Mouse (Mus musculus) limb, embryonic 11.5 days (tissue): ENCODE results near the gene Akap2. TPM values are rescaled to one million over a fixed set of nuclear protein-coding genes. Genes with fewer than 3 reads are reported as not detected.

ENCODE experiments used
- ATAC-seq: fragments of 200-750 bp; cut with Nextera tagmentation; 2 replicates; pipeline ENCODE4 v1.8.0; 2017; ENCODE audit warnings: low read depth; ENCODE audit not compliant: insufficient number of reproducible peaks, low FRiP score, low TSS enrichment
- DNase-seq: peaks from one replicate; pipeline ENCODE4 v3.0.0-alpha.2; 2015; ENCODE audit warnings: low spot score
- H3K27ac ChIP-seq: fragments of 300-500 bp; sonication (generic); replicated peaks from 2 replicates; pipeline ENCODE4 v1.5.1; 2014; ENCODE audit warnings: low read depth, mild to moderate bottlenecking, low read length
- H3K27me3 ChIP-seq: fragments of 300-500 bp; sonication (generic); 2 replicates; pipeline ENCODE4 v1.6.1; 2014; ENCODE audit warnings: mild to moderate bottlenecking, low read length, mixed read lengths; ENCODE audit not compliant: control insufficient read depth, insufficient read depth
- H3K36me3 ChIP-seq: fragments of 300-500 bp; sonication (generic); 2 replicates; pipeline ENCODE4 v1.6.1; 2014; ENCODE audit warnings: mild to moderate bottlenecking, low read length, moderate library complexity, mixed read lengths; ENCODE audit not compliant: control insufficient read depth, insufficient read depth
- H3K4me1 ChIP-seq: fragments of 300-500 bp; sonication (generic); 2 replicates; pipeline ENCODE4 v1.6.1; 2014; ENCODE audit warnings: low read length, mixed read lengths; ENCODE audit not compliant: control insufficient read depth, insufficient read depth
- H3K4me2 ChIP-seq: fragments of 300-500 bp; sonication (generic); 2 replicates; pipeline ENCODE4 v1.6.1; 2014; ENCODE audit warnings: low read depth, mild to moderate bottlenecking, moderate library complexity; ENCODE audit not compliant: severe bottlenecking
- H3K4me3 ChIP-seq: fragments of 300-500 bp; sonication (generic); 2 replicates; pipeline ENCODE4 v1.5.1; 2014; ENCODE audit warnings: low read depth, low read length
- H3K9ac ChIP-seq: fragments of 300-500 bp; sonication (generic); 2 replicates; pipeline ENCODE4 v1.6.1; 2014; ENCODE audit warnings: mild to moderate bottlenecking, low read length
- H3K9me3 ChIP-seq: fragments of 300-500 bp; sonication (generic); 2 replicates; pipeline ENCODE4 v1.6.1; 2016; ENCODE audit warnings: low read length; ENCODE audit not compliant: control insufficient read depth
- WGBS: fragments of 180-500 bp; shearing (Covaris S2); extraction: QIAGEN DNeasy Blood & Tissue Kit; methylation state at CpG from one replicate; pipeline ENCODE4 v1.1.7; 2014; 5-methylcytosine and 5-hydroxymethylcytosine counted together
- polyA plus RNA-seq: library from polyadenylated mRNA; unstranded; fragments of >200 nt; fragmentation: Nextera tagmentation; extraction: Ambion mirVana; gene quantifications from 2 replicates; pipeline ENCODE4 v1.2.1, GENCODE M21; 2014

The Akap2 gene
- polyA plus RNA-seq, 1 experiment from 2014 or later = 32.8 TPM

- no peaks in the 10 kb centered on the region for H3K27me3 ChIP-seq
- H3K27ac ChIP-seq = no peak overlapping the region
- DNase-seq = no peak
- no peak overlapping the region for H3K4me2 ChIP-seq
- H3K9me3 ChIP-seq = no peaks in the 10 kb centered on the region
- H3K4me3 ChIP-seq = no peak overlapping the region
- no peaks in the 10 kb centered on the region for H3K36me3 ChIP-seq
- no peak overlapping the region for H3K9ac ChIP-seq
- no peak for ATAC-seq
- no peaks in the 10 kb centered on the region for H3K4me1 ChIP-seq
- WGBS = 87% methylated on average over 11 of the region's 11 CpGs
Measured at GRCm38 (mm10) chr4:57730801-57731598, 13.5 kb downstream of the Akap2 start.

GRCm38 (mm10) chr4:57732351-57732750 lies 14.9 kb downstream of the Akap2 start:
- H3K4me1 ChIP-seq = peaks cover 3% of the 10 kb centered on the region; the same call in 1 of the 2 replicates
- H3K9me3 ChIP-seq = no peaks in the 10 kb centered on the region
- no peaks in the 10 kb centered on the region for H3K27me3 ChIP-seq
- no peak overlapping the region for H3K4me3 ChIP-seq
- ATAC-seq (no peak), DNase-seq (no peak)
- 86% methylated on average over 5 of the region's 5 CpGs for WGBS
- H3K27ac ChIP-seq = no peak overlapping the region
- no peaks in the 10 kb centered on the region for H3K36me3 ChIP-seq
- H3K4me2 ChIP-seq = no peak overlapping the region
- H3K9ac ChIP-seq = no peak overlapping the region

GRCm38 (mm10) chr4:57733445-57733844 lies 16.0 kb downstream of the Akap2 start:
- Histone ChIP-seq H3K9ac (no peak overlapping the region), H3K4me1 (peaks cover 3% of the 10 kb centered on the region), H3K4me3 (no peak overlapping the region), H3K27ac (no peak overlapping the region), H3K9me3 (no peaks in the 10 kb centered on the region), H3K4me2 (no peak overlapping the region), H3K27me3 (no peaks in the 10 kb centered on the region), H3K36me3 (no peaks in the 10 kb centered on the region)
- WGBS = 76% methylated on average over 3 of the region's 3 CpGs
- no peak for DNase-seq
- no peak for ATAC-seq

- Histone ChIP-seq H3K27ac (no peak overlapping the region), H3K4me1 (peaks cover 14% of the 10 kb centered on the region), H3K36me3 (no peaks in the 10 kb centered on the region), H3K4me3 (no peak overlapping the region), H3K27me3 (no peaks in the 10 kb centered on the region), H3K9ac (no peak overlapping the region), H3K9me3 (no peaks in the 10 kb centered on the region), H3K4me2 (no peak overlapping the region)
- ATAC-seq (no peak), DNase-seq (no peak)
- 78% methylated on average over 5 of the region's 5 CpGs for WGBS
Measured at GRCm38 (mm10) chr4:57735426-57735825, 18.0 kb downstream of the Akap2 start.

- ATAC-seq = peak; percentile 62; the same call in 1 of the 2 replicates
- no peaks in the 10 kb centered on the region for H3K36me3 ChIP-seq
- 11% methylated on average over 8 of the region's 8 CpGs for WGBS
Measured at GRCm38 (mm10) chr4:57738856-57739552, 21.5 kb downstream of the Akap2 start.

GRCm38 (mm10) chr4:57743325-57743929 lies 26.0 kb downstream of the Akap2 start:
- Histone ChIP-seq H3K4me1 (peaks cover 20% of the 10 kb centered on the region; the same call in 1 of the 2 replicates), H3K9me3 (no peaks in the 10 kb centered on the region; the same call in 1 of the 2 replicates), H3K36me3 (no peaks in the 10 kb centered on the region; the same call in 1 of the 2 replicates), H3K4me3 (no peak overlapping the region), H3K4me2 (no peak overlapping the region), H3K27me3 (no peaks in the 10 kb centered on the region), H3K9ac (no peak overlapping the region), H3K27ac (no peak overlapping the region)
- WGBS = 66% methylated on average over 11 of the region's 11 CpGs
- no peak for ATAC-seq
- no peak for DNase-seq

More at GRCm38 (mm10) chr4:57738856-57739552, 21.5 kb downstream of the Akap2 start:
- no peaks in the 10 kb centered on the region for H3K27me3 ChIP-seq
- H3K4me1 ChIP-seq = peaks cover 19% of the 10 kb centered on the region
- H3K9me3 ChIP-seq = no peaks in the 10 kb centered on the region
- DNase-seq = peak; percentile 72
- H3K27ac ChIP-seq = peak overlapping the region; percentile 68
- no peak overlapping the region for H3K4me2 ChIP-seq
- H3K9ac ChIP-seq = no peak overlapping the region
- no peak overlapping the region for H3K4me3 ChIP-seq

- no peaks in the 10 kb centered on the region; the same call in 1 of the 2 replicates for H3K36me3 ChIP-seq
- H3K9ac ChIP-seq = no peak overlapping the region
- no peak for DNase-seq
- H3K27ac ChIP-seq = no peak overlapping the region
- H3K4me2 ChIP-seq = no peak overlapping the region
- H3K4me3 ChIP-seq = no peak overlapping the region
- H3K9me3 ChIP-seq = no peaks in the 10 kb centered on the region
- no peak for ATAC-seq
- 50% methylated on average over 4 of the region's 4 CpGs for WGBS
- H3K27me3 ChIP-seq = no peaks in the 10 kb centered on the region
- peaks cover 12% of the 10 kb centered on the region for H3K4me1 ChIP-seq
Measured at GRCm38 (mm10) chr4:57750651-57751050, 33.2 kb downstream of the Akap2 start.

GRCm38 (mm10) chr4:57751054-57751453 lies 33.6 kb downstream of the Akap2 start:
- Histone ChIP-seq H3K27ac (no peak overlapping the region), H3K27me3 (no peaks in the 10 kb centered on the region), H3K4me1 (peaks cover 12% of the 10 kb centered on the region), H3K4me2 (no peak overlapping the region), H3K4me3 (no peak overlapping the region), H3K36me3 (no peaks in the 10 kb centered on the region), H3K9me3 (no peaks in the 10 kb centered on the region), H3K9ac (no peak overlapping the region)
- no peak for ATAC-seq
- no peak for DNase-seq
- WGBS = 46% methylated on average over 4 of the region's 4 CpGs
